10 mouse cellular contexts compared by ENCODE assay signal in the genomic region with DNA sequence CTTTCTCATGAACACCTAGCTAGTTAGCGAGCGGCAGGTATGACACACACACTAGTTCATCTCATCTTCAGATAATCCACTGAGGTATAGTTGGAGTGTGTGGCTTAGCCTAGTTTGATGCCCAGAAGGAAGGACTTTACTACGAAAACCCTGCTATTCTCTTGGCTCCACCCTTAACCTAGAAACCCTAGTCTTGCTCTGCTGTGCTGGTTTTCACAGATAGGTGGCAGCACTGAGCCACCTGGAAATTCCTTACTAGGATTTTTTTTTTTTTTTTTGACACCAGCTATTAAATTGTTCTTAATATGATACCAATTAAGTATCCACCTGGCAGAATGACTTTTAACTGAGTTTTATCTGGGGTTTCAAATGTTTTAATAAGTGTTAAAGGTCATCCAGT.
DNase-seq lines count a peak whose midpoint lies in the region; ATAC-seq lines count a peak whose summit lies in the region.
"Had no signal": no experiment of that assay in that cellular context is flagged by ENCODE, and none has a peak within 500 bp of the region (broad histone marks: within the 10 kb centered on the region; RNA-seq: fewer than 3 reads in every experiment).

No protein-coding gene starts in this region.

- 74% methylated on average over 3 of the region's 3 CpGs for WGBS in hindbrain, embryonic 11.5 days
- WGBS in hindbrain, embryonic 12.5 days: 72% methylated on average over 3 of the region's 3 CpGs

- no peaks in the 10 kb centered on the region for H3K4me1 ChIP-seq in hindbrain, embryonic 11.5 days (replicated peaks; ENCODE audit: control insufficient read depth, insufficient read depth, low read length)
- H3K4me1 ChIP-seq in hindbrain, embryonic 12.5 days: peaks cover 4% of the 10 kb centered on the region; the same call in 1 of the 2 replicates
- H3K4me1 ChIP-seq: embryonic facial prominence, embryonic 15.5 days; limb, embryonic 12.5 days had no signal

- no peak overlapping the region for H3K9ac ChIP-seq in hindbrain, embryonic 11.5 days (ENCODE audit: low read depth, low read length)
- no peak overlapping the region for H3K9ac ChIP-seq in hindbrain, embryonic 12.5 days
- H3K9ac ChIP-seq: embryonic facial prominence, embryonic 15.5 days; limb, embryonic 12.5 days had no signal

- no peak overlapping the region for H3K4me3 ChIP-seq in hindbrain, embryonic 11.5 days (ENCODE audit: low read depth, low read length)
- H3K4me3 ChIP-seq in hindbrain, embryonic 12.5 days: no peak overlapping the region
- H3K4me3 ChIP-seq: embryonic facial prominence, embryonic 15.5 days; limb, embryonic 12.5 days had no signal

- H3K27ac ChIP-seq in hindbrain, embryonic 11.5 days (ENCODE audit: low read depth, low read length): no peak overlapping the region
- H3K27ac ChIP-seq in hindbrain, embryonic 12.5 days: no peak overlapping the region
- H3K27ac ChIP-seq: embryonic facial prominence, embryonic 15.5 days; limb, embryonic 12.5 days had no signal

- no peak for ATAC-seq in hindbrain, embryonic 11.5 days (ENCODE audit: low FRiP score)
- no peak for ATAC-seq in hindbrain, embryonic 12.5 days (ENCODE audit: low FRiP score)

- H3K4me2 ChIP-seq in hindbrain, embryonic 11.5 days (replicated peaks; ENCODE audit: low read depth, low read length): no peak overlapping the region
- no peak overlapping the region for H3K4me2 ChIP-seq in hindbrain, embryonic 12.5 days (replicated peaks)
- H3K4me2 ChIP-seq: embryonic facial prominence, embryonic 15.5 days; limb, embryonic 12.5 days had no signal

- intact Hi-C loops in heart, postnatal 14 days (cut with DNase I): loop anchor here (5.0 kb wide), 1 partner anchor 152 kb away; no protein-coding TSS in a partner anchor

- no peaks in the 10 kb centered on the region for H3K27me3 ChIP-seq in hindbrain, embryonic 11.5 days (ENCODE audit: control insufficient read depth, insufficient read depth, low read length)
- H3K27me3 ChIP-seq in hindbrain, embryonic 12.5 days: no peaks in the 10 kb centered on the region
- H3K27me3 ChIP-seq: embryonic facial prominence, embryonic 15.5 days had no signal

- DNase-seq in hindbrain, embryonic 11.5 days (ENCODE audit: low spot score): peak; percentile 80
- DNase-seq in urinary bladder, postnatal 36 days (ENCODE audit: low spot score in 2 of 2): peak; percentile 28 to 32
- no peak for DNase-seq in urinary bladder, postnatal 10 days (ENCODE audit: low spot score)
- DNase-seq in cerebellum, adult 18-20 months: peak; percentile 65 to 75
- peak; percentile 51 to 71 for DNase-seq in heart, postnatal 14 days
- DNase-seq in lung, postnatal 10 days: peak; percentile 70
- peak; percentile 14 to 32 for DNase-seq in thymus, postnatal 36 days

- H3K9me3 ChIP-seq in hindbrain, embryonic 11.5 days (ENCODE audit: control insufficient read depth, low read length): no peaks in the 10 kb centered on the region
- no peaks in the 10 kb centered on the region for H3K9me3 ChIP-seq in hindbrain, embryonic 12.5 days (replicated peaks)
- H3K9me3 ChIP-seq: embryonic facial prominence, embryonic 15.5 days; limb, embryonic 12.5 days had no signal

- no peaks in the 10 kb centered on the region for H3K36me3 ChIP-seq in hindbrain, embryonic 11.5 days (ENCODE audit: control insufficient read depth, insufficient read depth, low read length)
- no peaks in the 10 kb centered on the region for H3K36me3 ChIP-seq in hindbrain, embryonic 12.5 days
- H3K36me3 ChIP-seq: embryonic facial prominence, embryonic 15.5 days; limb, embryonic 12.5 days had no signal
